Mouse (Mus musculus) adipocyte (in vitro differentiated cells): ENCODE data around the gene Bbs9.

ENCODE experiments used
- DNase-seq: peaks from one replicate; pipeline ENCODE4 v3.0.0-alpha.2; 2016; ENCODE audit warnings: low spot score

Bbs9 gene

GRCm38 (mm10) chr9:22695392-22695791 is 219.9 kb downstream of the Bbs9 start:
- no peak for DNase-seq

- no peak for DNase-seq
These were observed 221.4 kb downstream of the Bbs9 start for GRCm38 (mm10) chr9:22696809-22697374.

GRCm38 (mm10) chr9:22697811-22698210 is 222.3 kb downstream of the Bbs9 start:
- peak; percentile 19 for DNase-seq

DNA sequence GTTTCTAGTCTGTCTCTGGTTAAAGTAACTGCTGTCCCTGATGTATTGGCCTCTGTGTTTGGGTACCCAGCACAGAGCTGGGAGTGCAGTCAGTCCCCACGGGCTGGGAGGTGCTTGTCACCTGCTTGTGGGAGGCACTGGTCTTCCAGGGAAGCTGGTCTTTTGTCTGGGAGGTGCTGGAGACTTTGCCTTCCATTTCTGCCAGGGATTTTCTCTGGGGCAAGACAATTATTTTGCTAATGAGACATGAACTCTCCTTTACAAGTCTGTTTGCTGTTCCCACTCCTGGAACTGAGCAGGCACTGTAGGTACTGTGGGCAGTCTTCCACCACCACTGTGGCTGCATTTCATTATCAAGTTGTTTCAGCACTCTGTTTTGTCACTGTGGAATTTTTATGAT is 223.0 kb downstream of the Bbs9 start:
- no peak for DNase-seq

DNA sequence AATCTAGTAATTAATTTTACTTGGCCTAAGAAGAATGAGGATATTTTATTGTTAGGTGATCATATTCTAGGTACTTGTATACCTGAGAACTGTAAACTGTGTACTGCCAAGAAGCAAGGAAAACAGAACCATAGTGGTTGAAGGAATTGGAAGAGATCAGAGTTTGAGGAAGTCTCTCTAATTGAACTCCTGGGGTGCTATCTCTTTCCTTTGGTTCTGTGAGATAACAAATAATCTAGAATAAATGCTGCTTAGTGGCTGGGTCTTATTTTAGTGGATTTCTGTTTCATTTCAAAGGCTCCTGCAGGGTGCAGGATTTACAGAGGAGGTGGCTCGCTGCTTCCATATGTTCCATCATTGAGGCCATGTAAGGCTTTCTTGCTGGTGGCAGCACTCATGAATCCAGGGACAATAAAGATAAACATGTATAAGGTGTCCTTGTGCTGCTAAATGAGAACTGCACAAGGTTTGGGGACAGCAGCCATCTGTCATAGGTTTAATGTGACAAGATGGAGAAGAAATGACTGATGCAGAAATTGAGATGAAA is 226.6 kb downstream of the Bbs9 start:
- DNase-seq = no peak

DNA sequence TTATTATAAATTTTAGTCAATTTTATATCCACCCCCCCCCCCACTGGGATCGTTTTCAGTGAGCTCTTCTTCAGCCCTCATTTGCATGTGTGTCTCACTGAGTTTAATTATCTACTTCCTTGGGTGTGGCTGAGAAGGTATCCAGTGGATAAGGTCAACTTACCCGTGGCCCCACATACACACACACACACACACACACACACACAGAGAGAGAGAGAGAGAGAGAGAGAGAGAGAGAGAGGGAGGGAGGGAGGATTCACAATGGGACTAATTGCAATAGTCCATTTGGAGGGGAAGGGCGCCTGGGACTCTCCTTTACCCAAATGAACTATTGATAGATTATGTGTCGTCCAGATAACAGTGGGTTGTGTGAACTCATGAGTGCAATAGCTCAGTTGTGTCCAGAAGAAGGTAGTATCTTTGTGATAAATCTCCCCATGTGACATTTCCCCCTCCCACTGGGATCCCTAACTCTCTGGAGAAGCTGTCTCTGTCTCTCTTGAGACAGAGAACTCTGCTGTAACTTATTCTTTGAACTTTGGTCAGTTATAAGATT is 227.4 kb downstream of the Bbs9 start:
- no peak for DNase-seq

GRCm38 (mm10) chr9:22703541-22703940 is 228.0 kb downstream of the Bbs9 start:
- DNase-seq = no peak

DNA sequence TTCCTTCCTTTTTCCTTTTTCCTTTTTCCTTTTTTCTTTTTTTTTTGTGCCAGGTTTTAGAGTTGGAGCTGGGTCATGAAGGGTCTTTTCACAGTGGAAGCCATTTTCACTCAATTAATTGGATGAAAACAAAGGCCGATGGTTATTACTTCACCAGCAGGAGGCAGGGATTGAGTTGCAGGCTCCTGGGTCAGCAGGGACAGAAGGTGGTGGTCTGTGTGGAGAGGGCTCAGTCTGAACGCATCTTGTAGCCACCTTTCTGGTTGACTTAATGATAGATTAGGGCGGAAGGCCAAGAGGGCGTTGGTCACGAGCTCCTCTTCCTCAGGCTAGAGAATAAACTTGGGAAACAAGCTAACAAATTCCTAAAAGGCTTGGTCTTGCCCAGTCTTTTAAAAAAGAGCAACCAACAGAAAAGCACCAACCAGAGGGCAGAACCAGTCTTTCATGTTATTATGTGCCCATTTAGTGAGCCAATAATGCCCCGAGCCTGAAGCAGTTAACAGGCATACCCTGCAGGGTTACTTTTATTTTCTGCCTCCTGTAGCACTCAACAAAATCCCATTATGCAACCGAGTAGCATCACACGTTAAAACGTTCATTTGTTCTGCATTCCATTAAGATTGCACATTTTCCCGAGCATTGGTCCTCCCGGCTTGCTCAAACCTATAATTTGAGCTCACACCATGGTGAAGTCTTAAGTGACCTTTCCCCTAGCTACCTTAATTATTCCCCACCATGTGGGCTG is 231.8 kb downstream of the Bbs9 start:
- no peak for DNase-seq

GRCm38 (mm10) chr9:22708970-22709726 is 233.6 kb downstream of the Bbs9 start:
- DNase-seq = peak; percentile 60

DNA sequence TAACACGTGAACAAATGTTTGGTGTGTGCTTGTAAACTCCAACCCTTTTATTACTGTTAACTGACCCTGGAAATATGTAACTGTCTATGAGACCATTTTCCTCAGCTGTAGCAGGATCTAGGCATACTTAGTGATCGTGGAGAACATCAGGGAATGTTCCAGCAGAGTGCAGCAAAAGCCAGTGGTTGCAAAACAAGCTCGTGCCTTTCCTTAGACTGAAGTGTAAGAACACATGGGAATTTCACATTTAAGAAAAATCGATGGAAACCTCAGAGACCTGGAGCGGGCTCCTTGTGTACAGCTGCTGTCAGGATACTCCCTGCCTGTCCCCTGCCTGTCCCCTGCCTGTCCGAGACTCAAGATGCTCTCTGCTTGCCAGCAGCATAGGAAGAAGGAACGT is 234.5 kb downstream of the Bbs9 start:
- peak; percentile 69 for DNase-seq

- no peak for DNase-seq
These were observed 235.8 kb downstream of the Bbs9 start for GRCm38 (mm10) chr9:22711339-22711738.

GRCm38 (mm10) chr9:22712743-22713142 is 237.2 kb downstream of the Bbs9 start:
- peak; percentile 19 for DNase-seq

- peak; percentile 82 for DNase-seq
These were observed 237.8 kb downstream of the Bbs9 start for GRCm38 (mm10) chr9:22713286-22713685.

GRCm38 (mm10) chr9:22717583-22717982 is 242.1 kb downstream of the Bbs9 start:
- DNase-seq = no peak

DNA sequence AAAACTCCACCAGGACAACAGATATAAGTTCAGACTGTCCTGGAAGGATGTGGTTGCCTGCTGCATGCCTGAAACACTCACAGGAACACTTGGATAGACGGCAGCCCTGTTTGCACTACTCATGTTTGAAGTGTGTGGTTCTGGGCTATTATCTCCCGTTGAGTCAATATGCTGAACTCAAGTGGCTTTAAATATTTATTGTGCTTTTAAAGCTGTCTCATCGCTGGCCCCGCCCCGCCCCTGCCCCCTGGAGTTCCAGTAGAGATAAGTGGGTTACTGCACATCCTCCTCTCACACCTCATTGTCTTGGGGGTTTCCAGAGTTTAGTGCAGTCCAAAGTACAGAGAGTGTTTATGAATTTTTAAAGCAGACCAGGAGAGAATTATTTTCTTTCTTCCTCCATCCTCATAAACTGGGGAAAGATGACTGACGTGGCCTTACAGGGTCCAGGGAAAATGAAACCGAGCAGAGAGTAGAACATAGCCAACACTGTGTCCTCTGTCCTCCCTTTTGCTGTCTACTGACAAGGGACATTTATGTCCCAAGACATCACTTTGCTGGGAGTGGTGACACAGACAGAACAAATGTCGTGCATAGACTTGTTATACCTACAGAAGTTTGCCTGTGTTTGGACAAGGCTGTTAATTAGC is 242.8 kb downstream of the Bbs9 start:
- DNase-seq = no peak

GRCm38 (mm10) chr9:22732646-22733045 is 257.1 kb downstream of the Bbs9 start:
- DNase-seq = no peak

GRCm38 (mm10) chr9:22734954-22735353 is 259.4 kb downstream of the Bbs9 start:
- no peak for DNase-seq

DNA sequence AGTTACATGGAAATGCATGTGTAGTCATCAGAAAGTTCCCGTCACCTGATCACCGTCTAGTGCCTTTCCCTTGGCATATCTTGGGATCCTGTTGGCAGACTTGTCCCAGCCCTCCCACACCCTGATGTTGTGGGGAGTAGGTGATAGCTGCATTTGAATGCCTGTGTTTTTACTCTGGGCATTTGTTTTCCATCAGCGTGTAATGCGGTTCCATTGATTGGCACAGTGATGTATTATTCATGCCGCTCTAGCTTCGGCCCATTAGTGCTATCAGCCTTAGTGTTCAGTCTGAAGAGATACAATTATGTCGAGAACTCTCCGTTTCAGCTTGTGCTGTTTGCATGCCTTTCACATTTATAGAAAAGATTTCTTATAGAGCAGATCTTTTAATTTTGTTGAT is 259.9 kb downstream of the Bbs9 start:
- no peak for DNase-seq

GRCm38 (mm10) chr9:22737893-22738292 is 262.4 kb downstream of the Bbs9 start:
- no peak for DNase-seq

DNA sequence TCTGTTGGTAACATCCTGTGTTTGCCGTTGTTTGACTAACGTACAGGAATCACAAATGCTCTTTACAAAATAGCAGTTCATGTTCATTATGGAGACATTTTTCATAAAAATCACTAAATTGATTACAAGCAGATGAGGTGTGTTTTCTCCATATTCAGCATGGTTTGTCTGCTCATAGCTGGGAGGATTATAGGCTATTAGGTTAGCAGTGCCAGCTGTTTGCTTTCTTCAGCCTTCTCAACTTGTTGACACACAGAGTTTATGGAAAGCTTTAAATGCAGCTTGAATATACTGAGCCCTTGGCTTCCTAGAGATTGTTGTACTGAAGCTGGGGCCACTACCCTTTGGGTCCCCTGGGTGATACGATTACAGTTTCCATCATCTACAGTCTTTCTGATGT is 263.3 kb downstream of the Bbs9 start:
- no peak for DNase-seq

GRCm38 (mm10) chr9:22741967-22742366 is 266.5 kb downstream of the Bbs9 start:
- no peak for DNase-seq

- DNase-seq = peak; percentile 77
These were observed 273.1 kb downstream of the Bbs9 start for GRCm38 (mm10) chr9:22748617-22749016.
